Mouse (Mus musculus): ENCODE measurements around the gene Grk4. TPM values are rescaled to one million over a fixed set of nuclear protein-coding genes. Genes with fewer than 3 reads are reported as not detected.
A peak's percentile ranks its signal among the peaks of the same experiment; 100 is the strongest.

Grk4 gene
- polyA plus RNA-seq, 2 experiments, result 0.44 to 0.91 TPM

DNA sequence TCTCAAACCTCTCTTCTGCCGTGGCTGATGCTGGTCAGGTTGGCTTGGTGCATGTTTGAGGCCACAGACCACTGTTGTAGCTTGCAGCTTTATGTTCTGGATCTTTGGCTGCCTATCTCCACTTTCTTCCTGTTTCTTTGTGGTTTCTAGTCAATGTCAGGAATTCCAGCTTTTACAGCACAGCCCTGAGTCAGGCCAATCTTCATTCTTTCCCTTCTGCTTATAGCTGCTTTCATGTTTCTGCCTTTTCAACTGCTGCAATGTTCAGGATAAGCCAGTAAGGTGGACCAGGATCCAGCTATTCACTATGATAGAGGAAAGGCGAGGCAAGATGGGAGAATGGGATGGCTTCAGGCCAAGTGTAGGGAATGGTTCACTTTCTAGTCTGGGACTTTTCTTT, 131.0 kb downstream of the Grk4 start:
- ATAC-seq (ENCODE audit: insufficient read depth) (no peak), DNase-seq (ENCODE audit: low read depth in 3 of 3, low spot score in 3 of 3) (no peak)
- Histone ChIP-seq H3K27me3 (ENCODE audit: control insufficient read depth, insufficient read depth, low read length) (no peaks in the 10 kb centered on the region), H3K4me2 (ENCODE audit: low read depth) (no peak overlapping the region), H3K9ac (replicated peaks) (no peak overlapping the region), H3K36me3 (replicated peaks; ENCODE audit: control insufficient read depth, insufficient read depth, low read depth) (peaks cover 8% of the 10 kb centered on the region; the same call in 1 of the 2 replicates), H3K4me1 (replicated peaks; ENCODE audit: control insufficient read depth in 2 of 2, insufficient read depth in 2 of 2, low read length in 1 of 2) (no peaks in the 10 kb centered on the region), H3K9me3 (ENCODE audit: control insufficient read depth, low read length) (no peaks in the 10 kb centered on the region), H3K27ac (no peak overlapping the region), H3K4me3 (ENCODE audit: insufficient read depth in 1 of 2, low read depth in 2 of 2, low read length in 2 of 2) (no peak overlapping the region)
- WGBS (ENCODE audit: insufficient replicate concordance), result 50% methylated on average over 2 of the region's 2 CpGs
- TF ChIP-seq EP300 (IDR thresholded peaks at IDR 0.05; ENCODE audit: low read depth), result no peak
- TF ChIP-seq CTCF (IDR thresholded peaks at IDR 0.05; ENCODE audit: low read depth), result no peak

DNA sequence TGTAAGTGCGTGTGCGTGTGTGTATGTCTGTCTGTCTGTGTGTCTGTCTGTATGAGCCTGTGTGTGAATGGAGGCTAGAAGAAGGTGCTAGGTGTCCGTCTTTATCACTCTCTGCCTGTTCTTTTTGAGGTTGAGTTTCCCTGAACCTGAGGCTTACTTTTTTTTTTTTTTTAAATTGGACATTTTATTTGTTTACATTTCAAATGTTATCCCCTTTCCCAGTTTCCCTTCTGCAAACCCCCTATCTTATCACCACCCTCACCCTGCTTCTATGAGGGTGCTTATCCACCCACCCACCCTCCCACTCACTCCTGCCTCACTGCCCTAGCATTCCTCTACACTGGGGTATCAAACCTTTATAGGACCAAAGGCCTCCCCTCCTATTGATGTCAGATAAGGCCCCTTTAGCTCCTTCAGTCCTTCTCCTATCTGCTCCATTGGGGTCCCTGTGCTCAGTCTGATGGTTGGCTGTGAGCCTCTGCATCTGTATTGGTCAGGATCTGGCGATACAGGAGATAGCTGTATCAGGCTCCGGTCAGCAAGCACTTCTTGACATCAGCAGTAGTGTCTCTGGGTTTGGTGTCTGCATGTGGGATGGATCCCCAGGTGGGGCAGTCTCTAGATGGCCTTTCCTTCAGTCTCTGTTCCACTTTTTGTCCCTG, 140.2 kb downstream of the Grk4 start:
- Histone ChIP-seq H3K36me3 (replicated peaks; ENCODE audit: control insufficient read depth, insufficient read depth, low read depth) (peaks cover 25% of the 10 kb centered on the region), H3K9ac (replicated peaks) (no peak overlapping the region)
- peak; percentile 90 for ATAC-seq (ENCODE audit: insufficient read depth)

More for the DNA sequence above, 140.2 kb downstream of the Grk4 start:
- 15% methylated on average over 5 of the region's 5 CpGs for WGBS (ENCODE audit: insufficient replicate concordance)
- DNase-seq (ENCODE audit: low read depth in 3 of 3, low spot score in 3 of 3), result peak; percentile 20 to 34 (median 20)
- H3K4me1 ChIP-seq (replicated peaks; ENCODE audit: control insufficient read depth in 2 of 2, insufficient read depth in 2 of 2, low read length in 1 of 2), result peaks cover 7 to 14% of the 10 kb centered on the region in 2 experiments
- H3K9me3 ChIP-seq (ENCODE audit: control insufficient read depth, low read length), result no peaks in the 10 kb centered on the region
- no peak overlapping the region for H3K4me3 ChIP-seq (ENCODE audit: insufficient read depth in 1 of 2, low read depth in 2 of 2, low read length in 2 of 2)
- no peak overlapping the region; the same call in 1 of the 2 replicates for H3K4me2 ChIP-seq (ENCODE audit: low read depth)
- peak overlapping the region; percentile 49 for H3K27ac ChIP-seq
- no peaks in the 10 kb centered on the region for H3K27me3 ChIP-seq (ENCODE audit: control insufficient read depth, insufficient read depth, low read length)
- TF ChIP-seq EP300 (IDR thresholded peaks at IDR 0.05; ENCODE audit: low read depth) (peak; percentile 39; the same call in 1 of the 2 replicates), CTCF (IDR thresholded peaks at IDR 0.05; ENCODE audit: low read depth) (no peak)

MicroRNAs within 50 kb of the gene (microRNA counts, 519-probe panel; counts per million panel counts)
- 69.9 counts per million for microRNA mmu-miR-467g

Small RNA genes within 50 kb of the gene (microRNA-seq; reads per million reads assigned to microRNA genes)
- gene Mir467g, result not detected

Other genes with a start within 250 kb of the Grk4 start
- 3.0 and 5.0 TPM in 2 replicates for gene Tnip2, start 146.4 kb upstream of the Grk4 start, polyA plus RNA-seq (2012; rRNA removed)
- gene Tnip2, start 146.4 kb upstream of the Grk4 start, polyA plus RNA-seq (2014; fragmentation: Nextera tagmentation; extraction: Ambion mirVana), result 3.2 and 4.4 TPM in 2 replicates
- 4.6 and 5.2 TPM in 2 replicates for gene Sh3bp2, start 134.5 kb upstream of the Grk4 start, polyA plus RNA-seq (2012; rRNA removed)
- gene Sh3bp2, start 134.5 kb upstream of the Grk4 start, polyA plus RNA-seq (2014; fragmentation: Nextera tagmentation; extraction: Ambion mirVana), result 3.5 and 4.9 TPM in 2 replicates
- gene Add1, start 86.7 kb upstream of the Grk4 start, polyA plus RNA-seq (2012; rRNA removed), result 106 and 118 TPM in 2 replicates
- gene Add1, start 86.7 kb upstream of the Grk4 start, polyA plus RNA-seq (2014; fragmentation: Nextera tagmentation; extraction: Ambion mirVana), result 113 and 137 TPM in 2 replicates
- gene Mfsd10, start 23.2 kb upstream of the Grk4 start, polyA plus RNA-seq (2012; rRNA removed), result 53.6 and 68.5 TPM in 2 replicates
- 33.1 and 46.7 TPM in 2 replicates for gene Mfsd10, start 23.2 kb upstream of the Grk4 start, polyA plus RNA-seq (2014; fragmentation: Nextera tagmentation; extraction: Ambion mirVana)
- gene Nop14, start 231 bp upstream of the Grk4 start, polyA plus RNA-seq (2012; rRNA removed), result 11.2 and 12.4 TPM in 2 replicates
- 11.9 and 14.4 TPM in 2 replicates for gene Nop14, start 231 bp upstream of the Grk4 start, polyA plus RNA-seq (2014; fragmentation: Nextera tagmentation; extraction: Ambion mirVana)
- gene Htt, start 101.4 kb downstream of the Grk4 start, polyA plus RNA-seq (2012; rRNA removed), result 5.9 and 6.3 TPM in 2 replicates
- 4.8 and 5.0 TPM in 2 replicates for gene Htt, start 101.4 kb downstream of the Grk4 start, polyA plus RNA-seq (2014; fragmentation: Nextera tagmentation; extraction: Ambion mirVana)
- gene Msantd1, start 247.6 kb downstream of the Grk4 start, polyA plus RNA-seq (2012; rRNA removed), result 0.90 and 1.2 TPM in 2 replicates
- 0.17 and 0.27 TPM in 2 replicates for gene Msantd1, start 247.6 kb downstream of the Grk4 start, polyA plus RNA-seq (2014; fragmentation: Nextera tagmentation; extraction: Ambion mirVana)

Data from liver, embryonic 14.5 days (tissue).